Mouse (Mus musculus): ENCODE measurements around the gene Klrb1b.
"Not testable (repeated sequence)": the region's sequence is repeated elsewhere in the genome, so short reads cannot be mapped to it uniquely, and the experiment has no call there.

The Klrb1b gene

GRCm38 (mm10) chr6:128840669-128841068, 14.5 kb upstream of the Klrb1b start:
- not testable (repeated sequence) for DNase-seq (ENCODE audit: low read depth)

GRCm38 (mm10) chr6:128839921-128840320, 13.8 kb upstream of the Klrb1b start:
- no peak for DNase-seq (ENCODE audit: low read depth)

GRCm38 (mm10) chr6:128839266-128839771, 13.2 kb upstream of the Klrb1b start:
- peak; percentile 93 for DNase-seq (ENCODE audit: low read depth)

- peak; percentile 96 for DNase-seq (ENCODE audit: low read depth)
Measured at GRCm38 (mm10) chr6:128838342-128839265, 12.5 kb upstream of the Klrb1b start.

GRCm38 (mm10) chr6:128837454-128838341, 11.6 kb upstream of the Klrb1b start:
- peak; percentile 32 for DNase-seq (ENCODE audit: low read depth)

- DNase-seq (ENCODE audit: low read depth), result no peak
Measured at GRCm38 (mm10) chr6:128836955-128837334, 10.8 kb upstream of the Klrb1b start.

- no peak for DNase-seq (ENCODE audit: low read depth)
Measured at GRCm38 (mm10) chr6:128836191-128836954, 10.2 kb upstream of the Klrb1b start.

GRCm38 (mm10) chr6:128835571-128835970, 9.4 kb upstream of the Klrb1b start:
- no peak for DNase-seq (ENCODE audit: low read depth)

- DNase-seq (ENCODE audit: low read depth), result no peak
Measured at GRCm38 (mm10) chr6:128833046-128833445, 6.9 kb upstream of the Klrb1b start.

GRCm38 (mm10) chr6:128829837-128830236, 3.7 kb upstream of the Klrb1b start:
- no peak for DNase-seq (ENCODE audit: low read depth)

- no peak for DNase-seq (ENCODE audit: low read depth)
Measured at GRCm38 (mm10) chr6:128826781-128827180, 650 bp upstream of the Klrb1b start.

- DNase-seq (ENCODE audit: low read depth), result no peak
Measured at GRCm38 (mm10) chr6:128818083-128818802, 7.9 kb downstream of the Klrb1b start.

GRCm38 (mm10) chr6:128808532-128808931, 17.6 kb downstream of the Klrb1b start:
- DNase-seq (ENCODE audit: low read depth), result peak; percentile 66

GRCm38 (mm10) chr6:128807021-128807420, 19.1 kb downstream of the Klrb1b start:
- peak; percentile 34 for DNase-seq (ENCODE audit: low read depth)

- not testable (repeated sequence) for DNase-seq (ENCODE audit: low read depth)
Measured at GRCm38 (mm10) chr6:128804823-128805640, 21.1 kb downstream of the Klrb1b start.

GRCm38 (mm10) chr6:128802999-128803857, 22.9 kb downstream of the Klrb1b start:
- peak; percentile 96 for DNase-seq (ENCODE audit: low read depth)

- DNase-seq (ENCODE audit: low read depth), result peak; percentile 53
Measured at GRCm38 (mm10) chr6:128802557-128802956, 23.6 kb downstream of the Klrb1b start.

- DNase-seq (ENCODE audit: low read depth), result peak; percentile 0
Measured at GRCm38 (mm10) chr6:128800696-128801095, 25.4 kb downstream of the Klrb1b start.

- DNase-seq (ENCODE audit: low read depth), result peak; percentile 2
Measured at GRCm38 (mm10) chr6:128799896-128800270, 26.2 kb downstream of the Klrb1b start.

All from NIH3T3 (cell line).